In the genomic region with DNA sequence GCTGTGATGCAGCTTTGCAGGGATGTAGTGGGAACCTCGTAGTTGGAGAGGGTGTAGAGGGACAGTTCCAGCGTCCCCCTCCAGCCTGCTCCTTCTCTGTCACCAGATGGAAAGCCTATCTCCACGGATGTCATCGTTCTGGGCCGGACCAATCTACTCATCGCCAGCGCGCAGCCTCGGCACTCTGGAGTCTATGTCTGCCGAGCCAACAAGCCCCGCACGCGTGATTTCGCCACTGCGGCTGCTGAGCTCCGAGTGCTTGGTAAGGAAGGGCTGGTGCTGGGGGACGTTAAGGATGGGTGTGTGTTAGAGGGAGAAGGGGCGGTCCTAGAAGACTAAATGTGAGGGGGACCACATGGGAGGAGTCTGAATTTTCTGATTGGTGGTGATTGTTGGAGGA, we compare ENCODE assay signal across 9 mouse cellular contexts. TPM values are rescaled to one million over a fixed set of nuclear protein-coding genes. Genes with fewer than 3 reads are reported as not detected.
DNase-seq lines count a peak whose midpoint lies in the region; ATAC-seq and TF ChIP-seq lines count a peak whose summit lies in the region.
"Had no signal": no experiment of that assay in that cellular context is flagged by ENCODE, and none has a peak within 500 bp of the region (broad histone marks: within the 10 kb centered on the region; RNA-seq: fewer than 3 reads in every experiment).

No protein-coding gene starts in this region.

- H3K9ac ChIP-seq in lung, embryonic 15.5 days: no peak overlapping the region
- peak overlapping the region; percentile 43; the same call in 1 of the 2 replicates for H3K9ac ChIP-seq in forebrain, embryonic 13.5 days

- H3K4me1 ChIP-seq in lung, embryonic 15.5 days: peaks cover 6% of the 10 kb centered on the region; the same call in 1 of the 2 replicates
- no peaks in the 10 kb centered on the region for H3K4me1 ChIP-seq in lung, adult 2 months (ENCODE audit: control insufficient read depth, insufficient read depth, low read length)
- H3K4me1 ChIP-seq in forebrain, embryonic 13.5 days: peaks cover 14% of the 10 kb centered on the region

- H3K4me3 ChIP-seq in lung, embryonic 15.5 days: peak overlapping the region; percentile 4; the same call in 1 of the 2 replicates
- no peak overlapping the region for H3K4me3 ChIP-seq in lung, adult 2 months (replicated peaks; ENCODE audit: extremely low read depth, low read depth, low read length)
- H3K4me3 ChIP-seq in forebrain, embryonic 13.5 days: no peak overlapping the region

- 0 out of 2 replicates have a peak overlapping the region, but pooled peaks have one; percentile 25 for H3K4me2 ChIP-seq in lung, embryonic 15.5 days
- H3K4me2 ChIP-seq in forebrain, embryonic 13.5 days: peak overlapping the region; percentile 30; the same call in 1 of the 2 replicates

- no peak for TF ChIP-seq POLR2A in lung, adult 2 months (IDR thresholded peaks at IDR 0.05; ENCODE audit: borderline replicate concordance, extremely low read depth, low read depth, low read length)

- DNase-seq in lung, adult 2 months: no peak
- DNase-seq in layer of hippocampus, adult 18-20 months (ENCODE audit: low spot score in 2 of 2): peak; percentile 81 to 85
- DNase-seq in retina, embryonic 14.5 days (ENCODE audit: low spot score): peak; percentile 14
- no peak for DNase-seq in liver

- ATAC-seq in lung, embryonic 15.5 days (ENCODE audit: borderline replicate concordance, extremely low read depth, low FRiP score, low TSS enrichment): no peak; the same call in 1 of the 2 replicates
- ATAC-seq in forebrain, embryonic 13.5 days: 0 out of 2 replicates have a peak, but pooled peaks have one; percentile 22
- no peak for ATAC-seq in granulocyte monocyte progenitor cell, adult 5-6 weeks (replicated peaks; ENCODE audit: poor library complexity, severe bottlenecking)
- no peak for ATAC-seq in megakaryocyte-erythroid progenitor cell, adult 5-6 weeks (replicated peaks; ENCODE audit: low FRiP score, low TSS enrichment, poor library complexity, severe bottlenecking)

- peaks cover 28% of the 10 kb centered on the region for H3K27me3 ChIP-seq in lung, embryonic 15.5 days
- peaks cover 16% of the 10 kb centered on the region; the same call in 1 of the 2 replicates for H3K27me3 ChIP-seq in forebrain, embryonic 13.5 days

- H3K27ac ChIP-seq in lung, embryonic 15.5 days: no peak overlapping the region
- H3K27ac ChIP-seq in forebrain, embryonic 13.5 days: no peak overlapping the region

- H3K36me3 ChIP-seq in lung, embryonic 15.5 days: 0 out of 2 replicates have a peak, but pooled peaks cover 3% of the 10 kb centered on the region
- peaks cover 29% of the 10 kb centered on the region for H3K36me3 ChIP-seq in forebrain, embryonic 13.5 days (ENCODE audit: poor library complexity, severe bottlenecking)

- H3K9me3 ChIP-seq in lung, embryonic 15.5 days: no peaks in the 10 kb centered on the region
- no peaks in the 10 kb centered on the region for H3K9me3 ChIP-seq in forebrain, embryonic 13.5 days (replicated peaks)

- no peak for TF ChIP-seq CTCF in lung, adult 2 months (IDR thresholded peaks at IDR 0.05; ENCODE audit: insufficient read depth, low read length)

- 14% methylated on average over 18 of the region's 18 CpGs for WGBS in lung, embryonic 15.5 days
- WGBS in lung, adult 2 months: 20% methylated on average over 18 of the region's 18 CpGs
- 19% methylated on average over 18 of the region's 18 CpGs for WGBS in forebrain, embryonic 13.5 days

RNA-seq across cellular contexts. Expression of gene Igdcc3, which starts 18.4 kb away (rescaled TPM):
- 1.8 and 2.0 TPM in 2 replicates for polyA plus RNA-seq in lung, embryonic 15.5 days (2015; fragmentation: Nextera tagmentation; extraction: Ambion mirVana)
- polyA plus RNA-seq in lung, adult 2 months (2012; rRNA removed): 0.11 and 0.13 TPM in 2 replicates
- 13.2 and 16.0 TPM in 2 replicates for polyA plus RNA-seq in forebrain, embryonic 13.5 days (2015; fragmentation: Nextera tagmentation; extraction: Ambion mirVana)
- total RNA-seq in layer of hippocampus, adult 18-20 months (2021): 1 to 10 TPM; 2.9 to 4.0 TPM
- total RNA-seq in granulocyte monocyte progenitor cell, adult 5-6 weeks (2014; fragmentation: Nextera tagmentation): not detected in 2 replicates
- not detected in 2 replicates for total RNA-seq in granulocyte monocyte progenitor cell, adult 5-6 weeks (2017)
- total RNA-seq in megakaryocyte-erythroid progenitor cell, adult 5-6 weeks (2014; fragmentation: Nextera tagmentation): not detected in 2 replicates
- not detected in 2 replicates for total RNA-seq in megakaryocyte-erythroid progenitor cell, adult 5-6 weeks (2017)
- total RNA-seq: liver, adult 2 months had no signal
- polyA plus RNA-seq: liver, adult 2 months had no signal

RNA-seq across cellular contexts. Expression of gene Igdcc4, which starts 21.3 kb away (rescaled TPM):
- 14.4 and 14.6 TPM in 2 replicates for polyA plus RNA-seq in lung, embryonic 15.5 days (2015; fragmentation: Nextera tagmentation; extraction: Ambion mirVana)
- 1.9 and 3.7 TPM in 2 replicates for polyA plus RNA-seq in lung, adult 2 months (2012; rRNA removed)
- 10.5 and 10.8 TPM in 2 replicates for polyA plus RNA-seq in forebrain, embryonic 13.5 days (2015; fragmentation: Nextera tagmentation; extraction: Ambion mirVana)
- 10 to 100 TPM; 37.2 TPM for total RNA-seq in layer of hippocampus, adult 18-20 months (2021)
- total RNA-seq in granulocyte monocyte progenitor cell, adult 5-6 weeks (2014; fragmentation: Nextera tagmentation): 0.38 TPM in 1 of 2 replicates, not detected in the other
- total RNA-seq in granulocyte monocyte progenitor cell, adult 5-6 weeks (2017): 0.15 and 0.17 TPM in 2 replicates
- 0.35 TPM in 1 of 2 replicates, not detected in the other for total RNA-seq in megakaryocyte-erythroid progenitor cell, adult 5-6 weeks (2014; fragmentation: Nextera tagmentation)
- 0.42 TPM in 1 of 2 replicates, not detected in the other for total RNA-seq in megakaryocyte-erythroid progenitor cell, adult 5-6 weeks (2017)

Comparison
In these comparisons a context has a peak if more than half of its experiments do, and no peak if none do; other contexts are left out.
1. DNase-seq: peak in layer of hippocampus, adult 18-20 months (2 of 2) and retina, embryonic 14.5 days (single experiment); none in lung, adult 2 months (single experiment) and liver (single experiment).
2. RNA of gene Igdcc4, which starts 21.3 kb away (total RNA-seq): 37.2 TPM in layer of hippocampus, adult 18-20 months; 0.35 to 0.42 TPM in megakaryocyte-erythroid progenitor cell, adult 5-6 weeks and 0.15 to 0.38 TPM in granulocyte monocyte progenitor cell, adult 5-6 weeks; every median in the first group is over 10 times any median in the second.